Mouse (Mus musculus) kidney, adult 2 months (tissue): Measurements from ENCODE around the gene Slc17a9.

Experiments used
- CTCF ChIP-seq: fragments of 200-500 bp; conservative IDR thresholded peaks from 2 replicates; pipeline ENCODE4 v1.5.1; 2011; ENCODE audit warnings: low read depth, mild to moderate bottlenecking, control low read depth, low read length, moderate library complexity, mixed read lengths; ENCODE audit not compliant: insufficient read depth, insufficient read length
- POLR2A ChIP-seq: fragments of 200-500 bp; IDR thresholded peaks from one replicate; pipeline ENCODE4 v1.6.1; 2011; ENCODE audit warnings: low read depth, low read length, control low read depth

DNA sequence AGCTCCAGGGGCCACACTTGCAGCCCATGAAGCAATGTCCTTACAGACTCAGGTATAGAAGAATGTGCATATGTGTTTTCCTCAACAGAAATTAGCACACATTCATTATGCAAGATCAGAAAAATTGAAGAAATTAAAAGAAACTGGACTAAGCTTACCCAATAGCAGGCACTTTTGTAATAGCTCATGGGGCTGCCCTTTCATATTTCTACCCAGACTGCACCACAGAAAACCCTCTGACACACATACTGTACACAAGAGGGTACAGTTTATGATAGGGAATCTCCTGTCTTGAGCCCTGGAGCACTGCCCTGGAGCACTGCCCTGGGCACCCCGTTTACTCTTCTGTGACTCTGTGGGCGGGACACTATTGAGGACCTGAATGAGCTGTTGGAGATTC is 12.9 kb downstream of the Slc17a9 start:
- TF ChIP-seq CTCF (no peak), POLR2A (no peak)
